Mouse (Mus musculus) olfactory bulb, adult 2 months (tissue): ENCODE data around the gene Sh2d1b2.

Experiments
- CTCF ChIP-seq: fragments of 200-500 bp; IDR thresholded peaks from 2 replicates; pipeline ENCODE4 v1.5.1; 2012; ENCODE audit warnings: low read depth, mild to moderate bottlenecking, low read length, moderate library complexity; ENCODE audit not compliant: insufficient read depth
- POLR2A ChIP-seq: fragments of 200-500 bp; IDR thresholded peaks from 2 replicates; pipeline ENCODE4 v1.6.1; 2012; ENCODE audit warnings: mild to moderate bottlenecking, low read depth, low read length, moderate library complexity; ENCODE audit not compliant: insufficient read depth

GRCm38 (mm10) chr1:170299496-170299895 is 66.9 kb downstream of the Sh2d1b2 start:
- TF ChIP-seq CTCF (no peak), POLR2A (no peak)
